Mouse (Mus musculus) C2C12 (cell line): ENCODE data around the gene Clns1a. TPM values are rescaled to one million over a fixed set of nuclear protein-coding genes. Genes with fewer than 3 reads are reported as not detected.
A peak's percentile ranks its signal among the peaks of the same experiment; 100 is the strongest.

Source experiments
- H3K27me3 ChIP-seq: one replicate; pipeline ENCODE4 v1.6.1; 2011; ENCODE audit not compliant: control insufficient read depth, insufficient read depth, insufficient read length
- H3K36me3 ChIP-seq: one replicate; pipeline ENCODE4 v1.6.1; 2011; ENCODE audit not compliant: control insufficient read depth, insufficient read depth
- H3K4me3 ChIP-seq: one replicate; pipeline ENCODE4 v1.5.1; 2011; ENCODE audit warnings: mild to moderate bottlenecking, control low read depth; ENCODE audit not compliant: poor library complexity, insufficient read depth, severe bottlenecking
- H3K79me2 ChIP-seq: one replicate; pipeline ENCODE4 v1.6.1; 2011; ENCODE audit not compliant: control insufficient read depth, insufficient read depth
- H3K79me3 ChIP-seq: one replicate; pipeline ENCODE4 v1.6.1; 2011; ENCODE audit warnings: low read depth, control low read depth
- H3ac ChIP-seq: one replicate; pipeline ENCODE3; 2011; ENCODE audit warnings: low read depth; ENCODE audit not compliant: control insufficient read depth, insufficient read length
- CEBPB ChIP-seq: IDR thresholded peaks from one replicate; pipeline ENCODE4 v1.6.1; 2011; ENCODE audit warnings: low read depth, mild to moderate bottlenecking, control low read depth, moderate library complexity
- CTCF ChIP-seq: IDR thresholded peaks from one replicate; pipeline ENCODE4 v1.5.1; 2011; ENCODE audit not compliant: control insufficient read depth, insufficient read depth, insufficient read length
- FOSL1 ChIP-seq: IDR thresholded peaks from one replicate; pipeline ENCODE4 v1.8.0; 2011; ENCODE audit warnings: mild to moderate bottlenecking, low read length; ENCODE audit not compliant: poor library complexity, insufficient read depth, severe bottlenecking
- MAX ChIP-seq: IDR thresholded peaks from one replicate; pipeline ENCODE4 v1.6.1; 2011; ENCODE audit warnings: mild to moderate bottlenecking, control low read depth
- MYOD1 ChIP-seq: IDR thresholded peaks from one replicate; pipeline ENCODE4 v1.6.1; 2011; ENCODE audit warnings: low read depth; ENCODE audit not compliant: control insufficient read depth, insufficient read length
- MYOG ChIP-seq: IDR thresholded peaks from one replicate; pipeline ENCODE4 v1.6.1; 2011; ENCODE audit not compliant: control insufficient read depth, insufficient read length; ENCODE audit errors: extremely low read depth
- USF1 ChIP-seq: IDR thresholded peaks from one replicate; pipeline ENCODE4 v1.6.1; 2011; ENCODE audit warnings: low read depth, mild to moderate bottlenecking, control low read depth, moderate library complexity
- polyA plus RNA-seq: library from polyadenylated mRNA; unstranded; fragments of >200 nt; fragmentation: generic; extraction: Trizol; gene quantifications from one replicate; pipeline ENCODE4 v1.2.1, GENCODE M21; 2012; ENCODE audit warnings: missing spikeins

Gene Clns1a
- polyA plus RNA-seq, 1 experiment, result 66.5 TPM

DNA sequence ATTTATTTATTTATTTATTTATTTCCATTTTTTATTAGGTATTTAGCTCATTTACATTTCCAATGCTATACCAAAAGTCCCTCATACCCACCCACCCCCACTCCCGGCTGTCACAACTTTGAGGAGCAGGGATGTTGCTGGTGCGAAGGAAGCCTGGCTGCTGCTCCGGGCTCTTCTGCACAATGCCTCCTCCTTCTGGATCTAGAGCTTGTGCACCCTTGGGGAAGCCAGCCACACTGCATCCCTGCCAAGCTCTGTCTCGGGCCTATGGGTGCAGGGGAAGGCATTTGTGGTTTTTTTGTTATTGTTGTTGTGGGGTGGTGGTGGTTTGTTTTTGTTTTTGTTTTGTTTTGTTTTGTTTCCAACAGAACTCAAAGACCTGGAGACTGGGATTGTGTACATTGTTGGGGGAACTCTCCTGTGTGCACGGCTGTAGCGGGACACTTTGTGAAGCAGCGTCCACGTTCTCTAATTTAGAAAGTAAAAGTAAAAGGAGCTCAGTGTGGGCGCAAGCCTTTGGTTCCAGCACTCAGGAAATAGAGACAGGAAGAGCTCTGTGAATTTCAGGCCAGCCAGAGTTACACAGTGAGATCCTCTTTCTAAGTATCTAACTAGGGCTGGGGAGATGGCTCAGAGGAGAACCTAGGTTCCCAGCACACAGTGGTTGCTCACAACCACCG, 52.2 kb downstream of the Clns1a start:
- no peak overlapping the region for H3ac ChIP-seq
- no peaks in the 10 kb centered on the region for H3K79me2 ChIP-seq
- TF ChIP-seq USF1 (no peak), MYOG (no peak), CEBPB (no peak), CTCF (no peak)
- H3K79me3 ChIP-seq, result no peaks in the 10 kb centered on the region
- H3K36me3 ChIP-seq, result no peaks in the 10 kb centered on the region
- H3K4me3 ChIP-seq, result no peak overlapping the region
- H3K27me3 ChIP-seq, result no peaks in the 10 kb centered on the region

DNA sequence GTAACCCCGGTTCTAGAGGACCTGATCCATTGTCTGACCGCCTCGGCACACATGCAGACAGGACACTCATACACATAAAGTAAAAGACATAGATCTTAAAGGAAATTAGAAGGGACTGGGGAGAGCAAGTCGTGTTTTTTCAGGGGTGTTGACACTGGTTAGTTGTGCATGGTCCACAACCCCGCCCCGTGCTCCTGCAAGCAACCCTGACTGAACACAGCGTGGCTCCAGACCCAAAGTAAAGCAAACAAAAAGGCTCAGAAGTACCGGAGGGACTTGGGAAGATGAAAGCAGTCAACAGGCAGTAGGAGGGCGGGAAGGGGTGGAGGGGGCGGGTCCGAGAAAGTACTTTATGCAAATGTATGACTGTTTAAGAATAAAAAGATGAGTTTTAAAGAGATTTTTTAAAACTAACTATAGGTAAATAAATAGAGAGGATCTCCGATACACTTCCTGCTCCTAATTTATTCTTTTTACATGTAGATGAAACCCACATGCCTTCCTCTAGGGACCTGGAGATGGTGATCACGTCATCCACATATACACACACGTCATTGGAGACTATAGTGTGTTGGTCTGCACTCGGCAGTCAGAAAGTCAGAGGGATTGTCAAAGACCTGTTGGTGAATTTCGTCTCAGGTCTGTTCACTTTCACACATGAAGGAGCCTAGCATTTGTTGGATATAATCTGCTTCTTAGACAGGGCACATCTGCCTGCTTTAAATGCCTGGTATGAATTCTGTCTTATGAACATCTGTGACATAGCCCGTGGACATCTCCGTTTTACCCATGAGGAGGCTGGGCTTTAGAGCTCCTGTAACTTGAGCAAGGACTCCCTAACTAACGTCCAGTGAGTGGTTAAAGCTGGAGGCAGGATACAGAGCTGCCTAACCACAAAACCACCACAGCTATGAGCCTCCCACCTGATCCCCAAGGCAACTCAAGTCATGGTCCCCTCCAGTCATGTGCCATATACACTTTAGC, 53.1 kb downstream of the Clns1a start:
- Histone ChIP-seq H3K79me2 (no peaks in the 10 kb centered on the region), H3K79me3 (no peaks in the 10 kb centered on the region), H3K27me3 (no peaks in the 10 kb centered on the region), H3K4me3 (no peak overlapping the region), H3K36me3 (no peaks in the 10 kb centered on the region), H3ac (no peak overlapping the region)
- TF ChIP-seq CTCF (no peak), MYOG (no peak), CEBPB (no peak), MYOD1 (no peak), FOSL1 (no peak), MAX (no peak), USF1 (no peak)

GRCm38 (mm10) chr7:97756967-97757881, 60.8 kb downstream of the Clns1a start:
- no peaks in the 10 kb centered on the region for H3K79me2 ChIP-seq
- TF ChIP-seq MYOD1 (no peak), MYOG (no peak), FOSL1 (no peak), CEBPB (no peak), USF1 (no peak), MAX (no peak)
- H3K27me3 ChIP-seq, result no peaks in the 10 kb centered on the region
- no peak overlapping the region for H3ac ChIP-seq
- no peak overlapping the region for H3K4me3 ChIP-seq
- H3K36me3 ChIP-seq, result no peaks in the 10 kb centered on the region
- no peaks in the 10 kb centered on the region for H3K79me3 ChIP-seq

DNA sequence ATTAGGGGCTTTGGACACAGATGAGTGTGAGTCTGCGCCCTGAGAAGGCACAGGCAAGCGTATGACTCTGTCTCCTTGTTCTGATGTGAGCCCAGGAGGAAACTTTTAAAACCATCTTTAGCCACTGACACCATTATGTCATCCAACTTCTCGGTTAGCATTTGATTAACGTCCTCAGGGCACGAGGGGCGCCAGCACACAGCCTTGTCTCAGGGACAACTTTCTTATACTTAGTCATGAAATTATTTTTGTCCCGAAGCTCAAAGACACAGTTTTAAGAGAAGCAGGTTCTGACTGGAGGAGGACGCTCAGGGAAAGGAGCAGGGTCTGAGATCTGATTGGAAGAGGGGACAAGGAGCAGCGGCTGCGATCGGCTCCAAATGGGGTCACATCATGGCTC, 68.2 kb downstream of the Clns1a start:
- no peaks in the 10 kb centered on the region for H3K27me3 ChIP-seq
- TF ChIP-seq USF1 (no peak), CTCF (no peak), CEBPB (no peak), MYOG (no peak), MYOD1 (no peak), FOSL1 (no peak), MAX (no peak)
- H3K79me2 ChIP-seq, result no peaks in the 10 kb centered on the region
- no peak overlapping the region for H3K4me3 ChIP-seq
- H3ac ChIP-seq, result no peak overlapping the region
- no peaks in the 10 kb centered on the region for H3K79me3 ChIP-seq
- no peaks in the 10 kb centered on the region for H3K36me3 ChIP-seq

DNA sequence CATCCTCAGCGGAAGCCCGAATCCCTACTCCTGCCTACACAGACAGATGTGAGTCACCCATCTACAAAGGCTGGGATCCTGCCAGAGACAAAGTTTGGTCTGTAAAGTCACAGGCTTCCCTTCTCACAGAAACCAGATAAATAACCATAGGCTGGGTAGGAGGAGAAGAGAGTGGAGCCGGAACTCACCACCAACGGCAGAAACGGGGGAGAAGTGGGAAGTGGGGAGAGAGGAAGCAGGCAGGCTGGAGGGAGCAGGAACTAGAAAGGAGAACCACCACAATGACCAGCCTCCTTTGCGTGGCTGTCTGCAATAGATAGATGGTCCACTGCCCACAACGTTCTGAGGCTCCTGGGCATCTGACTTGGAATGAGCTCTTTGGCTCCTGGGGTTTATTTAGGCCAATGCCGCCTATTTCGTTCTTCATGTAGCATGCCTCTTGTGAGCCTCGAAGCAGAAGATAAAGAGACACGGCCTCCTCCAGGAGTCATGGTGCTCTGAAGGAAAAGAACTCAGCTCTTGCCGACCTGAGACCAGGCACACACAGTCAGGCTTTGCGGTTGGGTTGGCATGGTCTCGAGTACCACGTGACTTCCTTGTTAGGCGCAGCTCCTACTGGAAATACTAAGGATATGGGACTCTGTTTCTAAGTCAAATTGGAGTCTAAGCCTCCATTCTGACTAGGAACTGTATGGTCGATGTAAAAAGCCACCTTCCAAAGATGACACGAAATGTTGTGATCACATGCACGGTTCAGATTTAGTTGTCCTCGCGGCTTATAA, 68.9 kb downstream of the Clns1a start:
- Histone ChIP-seq H3K4me3 (no peak overlapping the region), H3K79me3 (no peaks in the 10 kb centered on the region), H3ac (peak overlapping the region; percentile 42), H3K27me3 (no peaks in the 10 kb centered on the region), H3K36me3 (no peaks in the 10 kb centered on the region), H3K79me2 (no peaks in the 10 kb centered on the region)
- TF ChIP-seq FOSL1, result no peak
- no peak for TF ChIP-seq MYOD1
- no peak for TF ChIP-seq CTCF
- no peak for TF ChIP-seq MAX
- no peak for TF ChIP-seq USF1
- no peak for TF ChIP-seq CEBPB
- no peak for TF ChIP-seq MYOG
